Mouse (Mus musculus): Measurements from ENCODE around the gene Faim2. TPM values are rescaled to one million over a fixed set of nuclear protein-coding genes. Genes with fewer than 3 reads are reported as not detected.

Faim2 gene
- polyA plus RNA-seq, 1 experiment from 2014 or later, result 0.16 TPM

GRCm38 (mm10) chr15:99536889-99537862, 9.2 kb upstream of the Faim2 start:
- Histone ChIP-seq H3K4me2 (no peak overlapping the region), H3K27ac (no peak overlapping the region), H3K9me3 (replicated peaks) (no peaks in the 10 kb centered on the region), H3K36me3 (no peaks in the 10 kb centered on the region), H3K9ac (no peak overlapping the region), H3K4me3 (replicated peaks) (no peak overlapping the region), H3K4me1 (replicated peaks) (no peaks in the 10 kb centered on the region), H3K27me3 (peaks cover 8% of the 10 kb centered on the region; the same call in 1 of the 2 replicates)
- no peak for DNase-seq
- ATAC-seq (ENCODE audit: low read depth), result no peak
- WGBS (ENCODE audit: insufficient replicate concordance), result 58% methylated on average over 11 of the region's 11 CpGs

- H3K4me3 ChIP-seq (replicated peaks), result no peak overlapping the region
- H3K4me2 ChIP-seq, result no peak overlapping the region
- DNase-seq (no peak), ATAC-seq (ENCODE audit: low read depth) (no peak)
- peaks cover 29% of the 10 kb centered on the region for H3K27me3 ChIP-seq
- no peak overlapping the region for H3K27ac ChIP-seq
- 51% methylated on average over 3 of the region's 3 CpGs for WGBS (ENCODE audit: insufficient replicate concordance)
- no peaks in the 10 kb centered on the region for H3K36me3 ChIP-seq
- H3K9ac ChIP-seq, result no peak overlapping the region
- no peaks in the 10 kb centered on the region for H3K4me1 ChIP-seq (replicated peaks)
- no peaks in the 10 kb centered on the region for H3K9me3 ChIP-seq (replicated peaks)
Measured at GRCm38 (mm10) chr15:99532023-99532422, 4.1 kb upstream of the Faim2 start.

- DNase-seq (no peak), ATAC-seq (ENCODE audit: low read depth) (no peak)
- Histone ChIP-seq H3K27me3 (peaks cover 25% of the 10 kb centered on the region), H3K27ac (no peak overlapping the region), H3K9ac (no peak overlapping the region), H3K4me3 (replicated peaks) (no peak overlapping the region), H3K36me3 (no peaks in the 10 kb centered on the region), H3K4me2 (no peak overlapping the region), H3K4me1 (replicated peaks) (no peaks in the 10 kb centered on the region), H3K9me3 (replicated peaks) (no peaks in the 10 kb centered on the region)
- 19% methylated on average over 6 of the region's 6 CpGs for whole genome bisulfite sequencing (ENCODE audit: insufficient replicate concordance)
Measured at GRCm38 (mm10) chr15:99531146-99531545, 3.2 kb upstream of the Faim2 start.

GRCm38 (mm10) chr15:99526681-99527080, 1.3 kb downstream of the Faim2 start:
- Histone ChIP-seq H3K27me3 (peaks cover 29% of the 10 kb centered on the region), H3K4me2 (no peak overlapping the region), H3K36me3 (no peaks in the 10 kb centered on the region), H3K4me1 (replicated peaks) (no peaks in the 10 kb centered on the region), H3K9ac (no peak overlapping the region), H3K27ac (no peak overlapping the region), H3K4me3 (replicated peaks) (no peak overlapping the region), H3K9me3 (replicated peaks) (no peaks in the 10 kb centered on the region)
- 28% methylated on average over 2 of the region's 2 CpGs for WGBS (ENCODE audit: insufficient replicate concordance)
- ATAC-seq (ENCODE audit: low read depth), result no peak
- no peak for DNase-seq

GRCm38 (mm10) chr15:99520306-99520705, 7.7 kb downstream of the Faim2 start:
- Histone ChIP-seq H3K9ac (no peak overlapping the region), H3K4me3 (replicated peaks) (no peak overlapping the region), H3K27ac (no peak overlapping the region), H3K4me1 (replicated peaks) (0 out of 2 replicates have a peak, but pooled peaks cover 2% of the 10 kb centered on the region), H3K4me2 (no peak overlapping the region), H3K36me3 (no peaks in the 10 kb centered on the region), H3K9me3 (replicated peaks) (no peaks in the 10 kb centered on the region), H3K27me3 (peaks cover 18% of the 10 kb centered on the region; the same call in 1 of the 2 replicates)
- 42% methylated on average over 7 of the region's 7 CpGs for WGBS (ENCODE audit: insufficient replicate concordance)
- DNase-seq (no peak), ATAC-seq (ENCODE audit: low read depth) (no peak)

GRCm38 (mm10) chr15:99519626-99520025, 8.3 kb downstream of the Faim2 start:
- 70% methylated on average over 9 of the region's 9 CpGs for WGBS (ENCODE audit: insufficient replicate concordance)
- H3K4me3 ChIP-seq (replicated peaks), result no peak overlapping the region
- no peaks in the 10 kb centered on the region for H3K9me3 ChIP-seq (replicated peaks)
- H3K27me3 ChIP-seq, result peaks cover 18% of the 10 kb centered on the region; the same call in 1 of the 2 replicates
- no peak overlapping the region for H3K4me2 ChIP-seq
- no peak for ATAC-seq (ENCODE audit: low read depth)
- DNase-seq, result no peak
- H3K4me1 ChIP-seq (replicated peaks), result 0 out of 2 replicates have a peak, but pooled peaks cover 2% of the 10 kb centered on the region
- H3K36me3 ChIP-seq, result no peaks in the 10 kb centered on the region
- H3K9ac ChIP-seq, result no peak overlapping the region
- H3K27ac ChIP-seq, result no peak overlapping the region

- 0 out of 2 replicates have a peak, but pooled peaks cover 18% of the 10 kb centered on the region for H3K27me3 ChIP-seq
- DNase-seq, result no peak
- no peak overlapping the region for H3K27ac ChIP-seq
- H3K9me3 ChIP-seq (replicated peaks), result no peaks in the 10 kb centered on the region
- WGBS (ENCODE audit: insufficient replicate concordance), result 63% methylated on average over 7 of the region's 7 CpGs
- H3K4me3 ChIP-seq (replicated peaks), result no peak overlapping the region
- no peak for ATAC-seq (ENCODE audit: low read depth)
- 0 out of 2 replicates have a peak, but pooled peaks cover 2% of the 10 kb centered on the region for H3K4me1 ChIP-seq (replicated peaks)
- H3K4me2 ChIP-seq, result no peak overlapping the region
- H3K9ac ChIP-seq, result no peak overlapping the region
- no peaks in the 10 kb centered on the region for H3K36me3 ChIP-seq
Measured at GRCm38 (mm10) chr15:99517715-99518114, 10.2 kb downstream of the Faim2 start.

- no peak for ATAC-seq (ENCODE audit: low read depth)
- no peak overlapping the region for H3K4me2 ChIP-seq
- no peak for DNase-seq
- H3K4me3 ChIP-seq (replicated peaks), result no peak overlapping the region
- 0 out of 2 replicates have a peak, but pooled peaks cover 2% of the 10 kb centered on the region for H3K4me1 ChIP-seq (replicated peaks)
- H3K36me3 ChIP-seq, result no peaks in the 10 kb centered on the region
- H3K9me3 ChIP-seq (replicated peaks), result no peaks in the 10 kb centered on the region
- H3K9ac ChIP-seq, result no peak overlapping the region
- no peak overlapping the region for H3K27ac ChIP-seq
- H3K27me3 ChIP-seq, result 0 out of 2 replicates have a peak, but pooled peaks cover 18% of the 10 kb centered on the region
- 48% methylated on average over 8 of the region's 8 CpGs for WGBS (ENCODE audit: insufficient replicate concordance)
Measured at GRCm38 (mm10) chr15:99516715-99517114, 11.2 kb downstream of the Faim2 start.

GRCm38 (mm10) chr15:99511797-99512525, 16.0 kb downstream of the Faim2 start:
- H3K4me3 ChIP-seq (replicated peaks), result no peak overlapping the region
- no peaks in the 10 kb centered on the region; the same call in 1 of the 2 replicates for H3K4me1 ChIP-seq (replicated peaks)
- no peak overlapping the region for H3K4me2 ChIP-seq
- H3K36me3 ChIP-seq, result no peaks in the 10 kb centered on the region
- 74% methylated on average over 15 of the region's 15 CpGs for WGBS (ENCODE audit: insufficient replicate concordance)
- no peak overlapping the region for H3K27ac ChIP-seq
- H3K9me3 ChIP-seq (replicated peaks), result no peaks in the 10 kb centered on the region
- no peak overlapping the region for H3K9ac ChIP-seq
- DNase-seq (no peak), ATAC-seq (ENCODE audit: low read depth) (no peak)
- H3K27me3 ChIP-seq, result 0 out of 2 replicates have a peak, but pooled peaks cover 3% of the 10 kb centered on the region

- Histone ChIP-seq H3K4me2 (no peak overlapping the region), H3K9me3 (replicated peaks) (no peaks in the 10 kb centered on the region), H3K27ac (no peak overlapping the region), H3K27me3 (no peaks in the 10 kb centered on the region), H3K4me1 (replicated peaks) (no peaks in the 10 kb centered on the region; the same call in 1 of the 2 replicates), H3K4me3 (replicated peaks) (no peak overlapping the region), H3K9ac (no peak overlapping the region), H3K36me3 (no peaks in the 10 kb centered on the region)
- ATAC-seq (ENCODE audit: low read depth) (no peak), DNase-seq (no peak)
- WGBS (ENCODE audit: insufficient replicate concordance), result 64% methylated on average over 3 of the region's 3 CpGs
Measured at GRCm38 (mm10) chr15:99510621-99511020, 17.3 kb downstream of the Faim2 start.

GRCm38 (mm10) chr15:99509840-99510239, 18.1 kb downstream of the Faim2 start:
- H3K4me2 ChIP-seq, result no peak overlapping the region
- WGBS (ENCODE audit: insufficient replicate concordance), result 42% methylated on average over 7 of the region's 7 CpGs
- H3K36me3 ChIP-seq, result no peaks in the 10 kb centered on the region
- no peaks in the 10 kb centered on the region for H3K9me3 ChIP-seq (replicated peaks)
- H3K9ac ChIP-seq, result no peak overlapping the region
- ATAC-seq (ENCODE audit: low read depth), result no peak
- DNase-seq, result no peak
- no peaks in the 10 kb centered on the region; the same call in 1 of the 2 replicates for H3K4me1 ChIP-seq (replicated peaks)
- H3K4me3 ChIP-seq (replicated peaks), result no peak overlapping the region
- no peaks in the 10 kb centered on the region for H3K27me3 ChIP-seq
- no peak overlapping the region for H3K27ac ChIP-seq

All from liver, embryonic 13.5 days (tissue).